Mouse (Mus musculus): ENCODE measurements around the gene Vegfa.
"Not testable (repeated sequence)": the region's sequence is repeated elsewhere in the genome, so short reads cannot be mapped to it uniquely, and the experiment has no call there.

Vegfa gene

GRCm38 (mm10) chr17:45994281-45994817 lies 37.8 kb downstream of the Vegfa start:
- DNase-seq = no peak

- no peak for DNase-seq
These were observed 45.3 kb downstream of the Vegfa start for GRCm38 (mm10) chr17:45986915-45987314.

GRCm38 (mm10) chr17:45986374-45986773 lies 45.8 kb downstream of the Vegfa start:
- no peak for DNase-seq

GRCm38 (mm10) chr17:45983185-45983584 lies 49.0 kb downstream of the Vegfa start:
- not testable (repeated sequence) for DNase-seq

- no peak for DNase-seq
These were observed 50.3 kb downstream of the Vegfa start for GRCm38 (mm10) chr17:45981841-45982240.

- no peak for DNase-seq
These were observed 53.0 kb downstream of the Vegfa start for GRCm38 (mm10) chr17:45979025-45979805.

- no peak for DNase-seq
These were observed 57.7 kb downstream of the Vegfa start for GRCm38 (mm10) chr17:45974461-45974860.

- no peak for DNase-seq
These were observed 59.0 kb downstream of the Vegfa start for GRCm38 (mm10) chr17:45973214-45973613.

GRCm38 (mm10) chr17:45972405-45972804 lies 59.8 kb downstream of the Vegfa start:
- no peak for DNase-seq

- DNase-seq = no peak
These were observed 60.4 kb downstream of the Vegfa start for GRCm38 (mm10) chr17:45971800-45972199.

GRCm38 (mm10) chr17:45970741-45971550 lies 61.2 kb downstream of the Vegfa start:
- DNase-seq = no peak

- no peak for DNase-seq
These were observed 62.6 kb downstream of the Vegfa start for GRCm38 (mm10) chr17:45969596-45969995.

- no peak for DNase-seq
These were observed 63.8 kb downstream of the Vegfa start for GRCm38 (mm10) chr17:45968341-45968740.
